Mouse (Mus musculus): ENCODE data around the gene Six4.
"Not testable (repeated sequence)": the region's sequence is repeated elsewhere in the genome, so short reads cannot be mapped to it uniquely, and the experiment has no call there.

The Six4 gene

DNA sequence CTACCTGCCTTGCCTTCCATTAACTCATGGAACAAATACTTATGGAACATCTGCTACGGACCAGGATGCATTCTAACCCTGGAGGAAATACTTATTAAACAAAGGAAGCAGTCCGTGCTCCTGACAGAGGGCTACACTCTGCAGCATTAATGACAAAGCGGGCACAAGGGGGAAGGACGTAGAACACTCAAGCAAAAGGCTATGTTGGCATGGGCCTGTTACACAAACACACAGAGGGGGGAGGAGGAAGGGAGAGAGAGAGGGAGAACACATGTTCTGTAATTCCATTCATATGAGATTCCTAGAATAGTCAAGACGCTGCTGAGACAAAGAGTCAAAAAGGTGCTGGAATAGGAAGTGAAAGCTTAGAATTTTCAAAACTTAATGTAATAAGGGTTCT, 24.8 kb downstream of the Six4 start:
- DNase-seq (ENCODE audit: low spot score) = no peak

GRCm38 (mm10) chr12:73087086-73087485, 26.2 kb downstream of the Six4 start:
- no peak for DNase-seq (ENCODE audit: low spot score)

DNA sequence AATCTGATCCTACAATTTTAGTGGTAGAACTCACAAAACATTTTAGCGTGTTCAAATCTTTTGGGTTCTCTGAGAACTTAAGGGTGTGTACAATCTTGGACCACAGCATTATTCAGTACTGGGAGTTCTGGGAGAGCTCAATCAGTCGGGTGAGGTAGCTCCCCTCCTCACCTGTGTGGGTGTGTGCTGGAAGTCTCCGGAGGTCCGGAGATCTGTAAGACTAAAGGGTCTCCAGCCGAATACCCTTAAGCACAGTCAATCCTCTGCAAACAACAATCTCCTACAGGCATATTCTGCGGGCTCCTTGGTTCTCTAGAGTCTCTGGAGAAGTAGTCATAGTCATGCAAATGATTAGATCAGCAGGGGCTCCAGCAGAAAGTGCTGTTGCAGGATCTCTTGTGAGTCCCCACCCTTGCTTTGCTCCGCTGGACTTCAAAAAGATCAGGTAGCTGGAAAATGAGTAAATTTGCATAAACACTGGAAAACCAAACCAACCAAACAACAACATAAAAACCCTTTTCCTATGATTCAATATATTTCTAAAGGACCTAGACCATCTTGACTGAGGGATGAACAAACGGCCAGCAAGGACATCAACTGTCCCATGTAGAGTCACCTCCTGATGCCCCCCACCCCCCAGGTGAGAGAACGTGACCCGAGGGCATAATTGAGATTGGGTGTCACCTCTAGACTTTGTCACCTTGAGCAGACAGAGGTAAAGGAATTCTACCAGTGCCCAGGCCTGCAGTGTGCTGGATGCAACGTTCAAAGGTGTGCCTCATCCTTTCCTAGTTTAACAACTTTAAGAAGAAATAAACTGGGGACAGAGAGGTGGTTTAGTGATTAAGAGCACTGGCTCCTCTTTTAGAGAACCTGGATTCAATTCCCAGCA, 27.3 kb downstream of the Six4 start:
- DNase-seq (ENCODE audit: low spot score) = no peak

GRCm38 (mm10) chr12:73083773-73084172, 29.5 kb downstream of the Six4 start:
- no peak for DNase-seq (ENCODE audit: low spot score)

DNA sequence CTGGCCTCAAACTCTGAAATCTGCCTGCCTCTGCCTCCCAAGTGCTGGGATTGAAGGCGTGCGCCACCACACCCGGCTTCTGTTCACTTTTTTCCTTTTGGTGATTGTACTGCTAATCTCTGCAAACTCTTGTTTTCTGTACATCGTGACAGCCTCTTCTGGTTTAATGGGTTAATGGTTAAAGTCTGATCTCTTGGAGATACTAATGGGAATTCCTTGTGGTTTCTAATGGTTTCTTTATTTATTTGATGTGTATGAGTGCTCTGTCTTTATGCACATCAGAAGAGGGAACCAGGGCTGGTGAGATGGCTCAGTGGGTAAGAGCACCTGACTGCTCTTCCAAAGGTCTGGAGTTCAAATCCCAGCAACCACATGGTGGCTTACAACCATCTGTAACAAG, 31.4 kb downstream of the Six4 start:
- DNase-seq (ENCODE audit: low spot score) = not testable (repeated sequence)

DNA sequence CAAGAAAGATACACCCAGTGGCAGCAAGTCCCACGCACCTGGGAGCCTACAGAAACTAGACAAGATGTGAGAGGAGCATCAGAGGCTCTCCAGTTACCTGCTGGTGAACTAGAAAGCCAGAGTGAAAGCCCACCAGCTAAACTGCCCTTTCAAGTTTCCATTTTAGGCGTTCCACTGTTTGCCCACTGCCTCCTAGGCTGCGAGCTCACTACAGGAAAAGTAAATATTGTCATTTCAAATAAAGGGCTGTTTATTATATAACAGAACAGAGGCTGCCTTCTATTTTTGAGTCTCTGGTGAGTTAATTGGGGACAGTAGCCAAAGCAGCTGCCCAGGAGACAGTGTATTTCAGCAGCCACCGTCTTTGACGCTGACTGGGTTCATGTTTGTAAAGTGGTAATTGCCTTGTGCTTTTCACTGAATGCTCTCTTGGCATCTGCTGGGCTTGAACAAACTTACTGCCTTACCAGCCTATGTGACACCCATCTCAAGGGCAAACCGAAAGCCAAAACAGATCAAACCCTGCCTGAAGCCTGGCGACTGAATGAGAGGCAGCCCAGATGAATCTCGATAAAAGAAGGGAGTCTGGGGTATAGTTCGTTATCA, 52.3 kb downstream of the Six4 start:
- no peak for DNase-seq (ENCODE audit: low spot score)

DNA sequence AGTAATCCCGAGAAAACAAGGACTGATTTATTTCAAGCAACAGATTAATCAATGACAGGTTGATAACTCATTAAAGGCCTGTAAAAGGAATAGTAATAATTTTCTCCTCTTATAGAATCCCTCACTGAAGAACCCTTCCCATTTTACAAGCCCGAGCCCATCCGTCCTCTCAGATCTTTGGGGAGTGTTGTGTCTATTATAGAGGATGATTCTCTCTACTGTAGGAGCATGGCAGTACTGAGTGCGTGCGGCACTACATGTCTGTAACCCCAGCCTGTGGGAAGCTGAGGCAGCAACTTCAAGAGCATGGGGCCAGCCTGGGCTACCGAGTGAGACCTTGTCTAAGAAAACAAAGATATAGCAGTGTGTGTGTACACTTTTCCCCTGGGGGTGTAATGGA, 55.8 kb downstream of the Six4 start:
- DNase-seq (ENCODE audit: low spot score) = no peak

- peak; percentile 82 for DNase-seq (ENCODE audit: low spot score)
Measured at GRCm38 (mm10) chr12:73055451-73055850, 57.8 kb downstream of the Six4 start.

DNA sequence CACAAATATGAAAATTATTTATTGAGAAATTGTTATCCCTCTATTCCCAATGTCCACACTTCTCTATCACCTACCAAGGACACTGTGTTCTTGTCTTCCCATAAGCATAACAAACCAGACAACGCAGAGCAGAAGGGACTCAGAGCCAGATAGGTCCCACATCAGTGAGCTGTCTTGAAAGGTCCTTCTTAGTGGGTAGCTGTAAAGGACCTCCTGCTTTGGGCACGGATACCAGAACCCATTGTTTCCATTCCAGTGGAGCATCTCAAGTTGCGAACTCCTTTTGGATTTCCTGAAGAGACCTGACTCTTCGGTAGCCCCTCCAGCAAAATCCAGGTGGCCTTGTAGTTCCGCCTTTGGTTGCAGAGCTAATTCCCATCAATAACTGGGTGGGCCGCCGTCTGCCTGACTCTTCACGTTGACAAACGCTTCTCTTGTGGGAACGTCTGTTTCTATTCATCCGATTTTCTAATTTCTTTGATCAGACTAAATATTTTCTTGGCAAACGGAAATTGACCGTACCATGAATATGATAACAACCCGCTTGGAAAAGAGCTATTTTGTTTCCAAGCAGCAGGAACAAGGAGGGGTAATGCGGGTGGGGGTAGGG, 58.6 kb downstream of the Six4 start:
- DNase-seq (ENCODE audit: low spot score) = peak; percentile 51

- peak; percentile 93 for DNase-seq (ENCODE audit: low spot score)
Measured at GRCm38 (mm10) chr12:73053668-73054241, 59.5 kb downstream of the Six4 start, which contains the start of gene Six1. Gene Six1, minus strand, starts transcription at chr12:73053887.

DNA sequence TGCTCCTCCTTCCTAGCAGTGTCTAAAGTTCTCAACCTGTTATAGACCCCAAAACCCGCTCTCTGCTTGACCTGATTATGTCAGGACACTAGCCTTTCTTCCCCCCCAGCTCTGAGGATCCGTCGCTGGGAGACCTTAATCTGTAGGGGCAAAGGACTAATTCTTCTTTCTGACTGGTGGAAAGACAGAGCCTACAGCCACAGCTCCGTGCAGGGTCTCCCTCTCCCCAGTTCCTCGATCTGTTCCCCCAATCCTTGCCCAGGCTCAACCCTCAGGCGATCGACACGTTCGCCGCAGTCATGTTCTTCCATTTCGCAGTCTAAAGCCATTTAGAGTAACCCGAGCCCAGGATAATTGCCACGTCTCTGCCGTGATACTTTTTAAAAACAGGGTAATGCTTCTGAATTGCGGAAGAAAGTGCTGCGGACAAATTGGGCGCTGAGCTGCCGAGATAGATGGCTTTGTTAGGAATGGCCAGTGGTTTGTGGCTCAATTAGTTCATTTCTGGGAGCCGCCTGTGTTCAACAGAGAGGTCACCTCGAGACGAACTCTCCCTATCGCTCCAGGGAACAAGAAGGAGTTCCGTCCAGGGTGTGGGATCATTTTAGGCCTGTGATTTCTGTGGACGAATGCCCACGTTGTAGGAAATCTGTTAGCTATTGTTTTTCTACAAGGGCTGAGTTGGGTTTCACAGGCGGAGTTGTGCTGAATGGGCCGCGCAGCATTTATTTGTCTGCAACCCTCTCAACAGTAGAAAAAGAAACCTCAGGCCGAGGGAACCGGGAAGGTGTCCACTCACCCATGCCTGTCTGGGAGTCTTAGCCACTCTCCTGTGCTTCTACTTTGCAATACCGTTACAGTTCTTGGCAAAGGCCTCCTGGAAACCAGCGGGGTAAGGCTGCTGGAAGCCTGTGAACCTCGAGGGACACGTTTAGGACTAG, 60.3 kb downstream of the Six4 start:
- peak; percentile 60 for DNase-seq (ENCODE audit: low spot score)

DNA sequence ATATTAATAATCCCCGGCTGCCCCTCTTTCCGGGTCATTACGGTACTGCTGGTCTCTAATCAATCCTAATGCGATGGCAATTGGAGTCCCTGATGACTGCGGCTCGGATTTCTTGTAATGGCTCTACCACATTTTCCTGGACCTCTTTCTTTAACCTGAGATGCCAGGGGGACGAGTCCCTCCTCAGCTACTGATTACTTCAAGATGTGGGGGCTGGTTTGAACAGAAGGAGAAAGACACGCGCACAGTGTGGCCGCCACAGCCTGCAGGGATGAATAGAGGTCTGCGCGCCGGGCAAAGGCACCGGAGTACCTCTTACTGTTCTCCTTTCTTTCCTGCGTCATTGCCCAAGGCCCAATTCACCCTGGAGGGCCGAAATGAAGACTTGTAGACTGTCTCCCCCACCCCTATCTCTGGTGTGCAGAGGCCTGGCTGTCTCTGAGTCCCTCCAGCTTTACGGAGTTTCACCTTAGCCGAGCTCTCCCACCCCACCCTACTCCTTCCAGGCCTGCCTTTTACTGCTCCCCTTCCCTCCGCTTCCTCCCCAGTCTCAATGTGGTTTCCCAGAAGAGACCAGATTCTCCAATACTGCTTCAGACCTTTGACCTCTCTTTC, 61.1 kb downstream of the Six4 start:
- peak; percentile 86 for DNase-seq (ENCODE audit: low spot score)

DNA sequence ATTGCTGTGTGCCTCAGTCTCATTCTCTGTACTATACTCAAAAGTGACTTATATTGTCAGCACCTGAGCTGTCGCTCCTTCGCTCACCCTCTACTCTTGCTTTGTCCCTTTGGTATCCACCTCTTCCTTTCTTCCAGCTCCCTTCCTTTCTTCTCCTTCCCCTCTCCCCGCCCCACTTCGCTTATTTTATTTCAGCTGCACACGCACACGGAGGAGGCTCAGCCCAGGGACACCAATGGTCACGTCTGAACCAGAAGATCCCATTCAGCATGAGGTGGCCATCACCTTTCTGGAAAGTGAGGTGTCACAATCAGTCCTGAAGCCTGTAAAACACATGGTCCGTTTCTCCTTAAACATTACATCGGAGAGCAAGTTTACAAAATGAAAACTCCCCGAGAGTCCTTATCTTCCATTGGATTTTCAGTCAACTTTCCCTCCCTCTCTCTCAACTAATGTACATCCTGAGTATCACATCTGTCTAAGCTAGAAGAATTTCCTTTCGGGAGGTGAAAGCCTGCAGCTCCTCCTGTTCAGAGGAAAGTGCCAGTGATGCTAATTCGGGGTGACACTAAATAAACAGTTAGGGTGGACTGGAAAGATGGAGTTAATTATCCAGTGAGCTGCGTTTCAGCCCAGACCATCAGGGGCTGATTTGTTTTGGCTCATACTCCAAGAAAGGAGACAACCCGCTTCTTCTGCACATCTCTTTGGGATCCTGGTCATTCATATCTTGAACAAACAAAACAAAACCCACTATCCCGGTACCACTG, 62.3 kb downstream of the Six4 start:
- peak; percentile 78 for DNase-seq (ENCODE audit: low spot score)

DNA sequence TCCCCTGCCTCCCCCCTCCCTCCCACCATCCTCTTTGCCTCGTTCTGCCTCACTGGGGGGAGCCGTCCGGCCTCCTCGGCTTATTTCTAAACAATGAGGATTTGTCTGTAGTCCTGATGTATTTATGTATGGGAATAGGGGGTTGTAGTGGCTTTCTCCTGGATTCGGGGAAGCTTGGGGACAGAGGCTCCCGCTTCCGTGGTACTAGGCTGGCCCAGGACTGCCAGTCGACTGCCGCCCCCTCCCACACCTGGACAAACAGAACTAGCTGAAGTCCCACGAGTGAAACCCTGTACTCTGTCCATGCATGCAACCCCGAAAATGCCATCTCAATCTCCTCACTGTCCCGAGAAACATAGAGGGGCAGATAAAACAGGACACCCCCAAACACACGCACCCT, 63.0 kb downstream of the Six4 start:
- no peak for DNase-seq (ENCODE audit: low spot score)

All from embryo, embryonic 10 days (tissue).